Mouse (Mus musculus) cerebellum, adult 2 months (tissue): ENCODE measurements around the gene Rbm6.

Experiments
- CTCF ChIP-seq: fragments of 200-500 bp; IDR thresholded peaks from 2 replicates; pipeline ENCODE4 v1.5.1; 2011; ENCODE audit warnings: low read depth, mild to moderate bottlenecking, control low read depth, low read length, moderate library complexity, borderline replicate concordance; ENCODE audit not compliant: insufficient read depth
- POLR2A ChIP-seq: fragments of 200-500 bp; IDR thresholded peaks from 2 replicates; pipeline ENCODE4 v1.6.1; 2011; ENCODE audit warnings: low read length, control low read depth, borderline replicate concordance; ENCODE audit not compliant: insufficient read depth

DNA sequence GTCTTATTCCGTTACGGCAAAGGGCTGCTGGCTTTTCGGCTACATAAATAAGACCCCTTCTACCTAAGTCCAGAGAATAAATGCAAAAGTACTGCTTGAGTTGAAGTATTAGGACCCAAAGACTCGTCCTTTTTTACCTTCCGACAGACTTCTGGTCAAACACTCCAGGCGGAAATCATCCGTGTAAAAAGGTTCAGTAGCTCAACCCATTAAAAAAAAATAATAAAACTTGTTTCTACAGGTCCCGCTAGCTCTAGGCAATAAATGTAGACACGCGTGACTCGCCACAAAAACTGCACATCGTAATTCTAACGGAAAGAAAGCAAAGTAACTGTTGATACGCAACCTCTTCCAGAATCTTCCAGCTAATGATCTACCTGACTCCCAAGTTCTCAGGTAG, at the start of gene Rbm6:
- TF ChIP-seq CTCF = no peak
- TF ChIP-seq POLR2A = no peak
